Mouse (Mus musculus): ENCODE results near the gene Slc10a7. TPM values are rescaled to one million over a fixed set of nuclear protein-coding genes. Genes with fewer than 3 reads are reported as not detected.

Gene Slc10a7
- polyA plus RNA-seq, 1 experiment from 2014 or later = 9.5 TPM

Other genes with a start within 250 kb of the Slc10a7 start
- gene Pou4f2, start 72.7 kb upstream of the Slc10a7 start, polyA plus RNA-seq (2016; fragmentation: Nextera tagmentation; extraction: Ambion mirVana) = not detected in 2 replicates
- gene Rbmxl1, start 448 bp upstream of the Slc10a7 start, polyA plus RNA-seq (2016; fragmentation: Nextera tagmentation; extraction: Ambion mirVana) = 392 and 395 TPM in 2 replicates